Mouse (Mus musculus): ENCODE measurements around the gene Gm16253. TPM values are rescaled to one million over a fixed set of nuclear protein-coding genes. Genes with fewer than 3 reads are reported as not detected.

The Gm16253 gene
- polyA plus RNA-seq (2015; fragmentation: Nextera tagmentation; extraction: Ambion mirVana) = 1.0 and 1.7 TPM in 2 replicates

DNA sequence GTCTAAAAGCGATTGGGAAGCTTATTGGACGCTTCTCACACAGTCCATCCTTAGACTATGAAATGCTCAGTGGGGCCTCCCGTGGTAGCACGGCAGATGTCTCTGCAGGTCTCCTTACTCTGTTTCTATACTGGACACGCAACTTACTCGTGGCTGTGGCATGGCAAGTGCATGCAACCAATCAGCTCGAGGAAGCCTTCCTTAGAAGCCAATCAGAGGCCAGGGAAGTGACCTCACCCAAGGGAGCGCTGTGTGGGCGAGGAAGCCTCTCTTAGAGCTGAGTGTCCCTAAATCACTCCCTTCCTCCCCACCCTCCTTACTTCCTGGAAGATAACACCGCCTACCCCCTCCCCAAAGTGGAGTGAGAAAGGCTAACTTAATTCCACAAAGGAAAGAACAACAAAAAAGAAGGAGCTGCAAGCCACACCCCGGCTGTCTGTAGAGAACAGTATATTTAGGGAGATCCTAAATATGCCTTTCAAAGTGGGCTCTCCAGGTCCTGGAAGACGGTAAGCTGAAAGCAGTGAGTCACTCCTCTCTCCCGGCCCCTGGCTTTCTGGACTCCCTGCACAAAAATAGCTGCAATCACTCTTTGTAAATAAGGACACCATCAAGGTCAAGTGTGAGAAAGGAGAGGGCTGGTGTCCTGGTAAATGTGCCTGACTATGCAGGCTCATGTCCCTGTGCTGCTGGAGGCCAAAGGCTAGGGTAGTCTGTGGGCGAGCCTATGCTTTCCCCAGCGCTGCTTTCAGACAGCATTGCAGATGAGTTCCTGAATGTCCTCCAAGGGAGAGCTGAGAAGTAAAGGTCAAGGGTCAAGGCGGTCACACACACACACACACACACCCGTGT, at the start of gene Gm16253:
Gene Gm16253, plus strand, starts transcription at position 295 of the 852 bp plus-strand sequence.

DNA sequence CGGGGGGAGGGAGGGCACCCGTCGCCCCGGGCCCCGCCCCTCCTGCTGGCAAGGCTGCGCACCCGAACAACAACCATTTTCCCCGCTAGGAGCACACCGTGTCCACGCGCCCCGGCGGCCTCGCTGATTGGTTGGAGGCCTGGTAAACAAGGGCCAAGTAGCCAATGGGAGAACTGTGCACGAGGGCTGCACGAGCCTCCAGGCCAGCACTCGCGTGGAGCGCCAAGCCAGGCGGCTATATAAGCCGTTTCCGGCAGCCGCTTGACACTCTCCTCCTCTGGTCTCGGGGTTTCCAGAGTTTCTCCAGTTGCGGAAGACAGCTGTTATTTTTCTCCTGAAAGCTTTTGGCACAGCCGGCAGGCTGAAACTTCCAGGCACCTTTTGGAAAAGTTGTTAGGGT, 19.1 kb upstream of the Gm16253 start, which contains the start of gene Txnip:
Gene Txnip, plus strand, starts transcription at position 264 of the 400 bp plus-strand sequence.

DNA sequence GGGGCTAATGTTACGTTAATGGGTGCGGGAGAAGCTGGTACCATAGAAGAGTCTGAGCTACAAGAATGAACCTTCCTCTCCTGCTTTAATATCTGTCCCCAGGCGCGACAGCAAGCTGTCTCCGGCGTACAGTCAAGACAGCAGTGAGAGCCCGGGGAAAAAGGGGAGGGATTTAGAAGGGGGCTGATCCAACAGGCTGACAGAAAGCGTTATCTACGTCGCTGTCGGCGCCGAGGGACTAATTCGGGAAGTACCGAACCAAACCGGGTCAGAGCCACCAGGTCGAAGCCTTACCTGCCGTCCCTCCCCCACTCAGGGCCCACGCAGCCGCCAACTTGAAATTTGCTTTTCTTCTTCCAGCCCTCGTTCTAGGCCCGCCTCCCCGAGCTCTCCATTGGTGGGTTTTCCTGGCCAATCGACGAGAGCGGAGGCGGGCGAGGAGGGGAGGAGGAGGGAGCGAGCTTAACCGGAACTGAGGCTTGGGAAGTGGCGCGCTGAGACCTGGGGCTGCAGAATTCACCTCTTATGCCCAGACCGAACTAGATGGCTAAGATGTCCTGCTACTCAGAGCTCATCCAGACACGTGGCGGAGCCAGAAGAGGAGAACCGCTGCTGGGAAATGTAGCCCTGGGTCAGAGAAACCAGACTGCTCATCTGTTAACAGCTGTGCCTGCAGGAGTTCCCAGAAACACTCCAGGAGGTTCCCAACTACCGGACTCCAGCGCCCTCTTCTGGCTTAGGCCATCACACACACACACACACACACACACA, 17.2 kb downstream of the Gm16253 start, which contains the start of gene Polr3gl:
Gene Polr3gl, minus strand, starts transcription at position 392 of the 771 bp plus-strand sequence.

DNA sequence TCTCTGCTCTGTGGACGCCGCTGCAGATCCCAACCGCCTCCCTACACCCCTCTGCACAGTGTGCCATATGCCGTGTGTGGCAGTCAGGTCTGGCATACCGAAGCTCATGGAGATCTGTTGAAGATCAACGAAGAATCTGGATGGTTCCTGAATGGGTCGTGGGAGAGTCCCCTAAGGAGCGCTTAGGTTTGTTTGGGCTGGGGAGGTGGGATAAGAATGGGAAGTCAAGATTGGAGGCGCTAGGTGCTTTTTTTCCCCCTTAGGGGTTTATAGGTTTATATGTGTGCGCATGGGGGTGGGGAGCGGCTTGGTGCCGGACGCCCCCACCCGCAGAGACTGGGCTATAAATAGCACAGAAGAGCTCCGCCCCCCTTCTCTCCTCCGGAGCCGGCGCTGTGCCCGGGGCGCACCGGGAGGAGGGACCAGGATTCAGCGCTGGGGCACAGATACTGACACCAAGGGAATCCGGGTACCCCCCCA, 19.5 kb downstream of the Gm16253 start, which contains the start of gene Ankrd34a:
Gene Ankrd34a, plus strand, starts transcription at position 409 of the 480 bp plus-strand sequence.

DNA sequence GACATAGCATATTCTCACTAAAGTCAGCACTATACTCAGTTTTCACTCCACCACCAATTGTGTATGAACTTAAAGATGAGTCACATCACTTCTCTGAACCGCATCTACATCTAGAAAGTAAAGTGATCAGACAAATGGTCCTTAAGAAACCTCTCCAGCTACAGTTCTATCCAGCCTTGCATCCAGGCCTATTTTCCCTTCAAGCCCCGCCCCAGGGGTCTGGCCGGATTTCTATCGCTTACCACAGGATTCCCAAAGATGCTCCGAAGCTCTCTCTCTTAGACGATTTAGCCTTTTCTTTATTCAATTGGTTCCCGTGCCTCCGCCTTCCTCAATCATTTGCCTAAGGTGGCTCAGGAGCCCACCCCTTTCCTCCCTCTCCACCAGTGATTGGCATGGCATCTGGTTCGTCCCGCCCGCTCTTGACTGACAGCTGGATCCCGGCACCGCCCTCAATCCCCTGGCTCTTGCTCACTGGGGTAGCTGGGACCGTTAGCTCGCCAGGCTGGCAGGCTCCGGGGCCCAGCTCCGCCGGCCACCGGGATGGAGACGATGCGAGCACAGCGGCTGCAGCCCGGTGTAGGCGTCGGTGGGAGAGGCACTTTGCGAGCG, 24.0 kb downstream of the Gm16253 start, which contains the start of gene Lix1l:
Gene Lix1l, plus strand, starts transcription at position 511 of the 612 bp plus-strand sequence.

DNA sequence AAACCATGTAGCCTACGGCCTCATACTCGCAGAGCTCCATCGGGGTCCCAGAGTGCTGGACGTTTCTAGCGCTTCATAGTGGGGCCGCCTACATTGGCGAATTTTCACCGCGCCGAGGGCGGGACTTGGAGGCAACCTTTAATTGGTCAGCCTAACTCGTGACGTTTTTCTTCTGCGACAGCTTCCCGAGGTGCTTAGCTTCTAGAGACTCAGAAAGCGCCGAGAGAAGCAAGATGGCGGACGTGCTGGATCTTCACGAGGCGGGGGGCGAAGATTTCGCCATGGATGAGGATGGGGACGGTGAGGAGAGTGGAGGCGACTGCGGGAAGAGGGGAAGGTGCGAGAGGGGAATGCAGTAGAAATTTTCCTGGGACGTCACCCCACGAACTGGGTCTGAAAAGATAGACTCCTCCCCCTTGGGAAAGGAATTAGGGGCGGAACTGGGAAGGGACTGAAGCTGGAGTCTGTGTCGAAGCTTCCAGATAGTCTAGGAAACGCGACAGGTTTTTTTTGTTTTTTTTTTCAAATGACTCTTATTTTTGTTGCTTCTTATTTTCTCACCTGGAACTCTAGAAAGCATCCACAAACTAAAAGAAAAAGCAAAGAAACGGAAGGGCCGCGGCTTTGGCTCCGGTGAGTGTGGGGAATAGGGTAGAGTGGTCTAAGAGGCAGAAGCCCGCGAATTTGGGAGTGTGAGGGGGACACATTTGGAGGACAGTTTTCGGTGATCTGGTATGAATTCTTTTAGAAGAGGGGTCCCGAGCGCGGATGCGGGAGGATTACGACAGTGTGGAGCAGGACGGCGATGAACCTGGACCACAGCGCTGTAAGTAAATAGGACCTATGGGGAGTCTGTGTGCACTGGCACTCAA, 53.2 kb downstream of the Gm16253 start, which contains the start of gene Rbm8a:
Gene Rbm8a, plus strand, starts transcription at position 205 of the 872 bp plus-strand sequence.

Other genes with a start within 250 kb of the Gm16253 start
- gene BC107364, start 124.7 kb upstream of the Gm16253 start, polyA plus RNA-seq (2015; fragmentation: Nextera tagmentation; extraction: Ambion mirVana) = 0.21 TPM in 1 of 2 replicates, not detected in the other
- 2.9 and 3.4 TPM in 2 replicates for gene Hfe2, start 51.8 kb upstream of the Gm16253 start, polyA plus RNA-seq (2015; fragmentation: Nextera tagmentation; extraction: Ambion mirVana)
- 67.9 and 71.6 TPM in 2 replicates for gene Txnip, start 19.0 kb upstream of the Gm16253 start, polyA plus RNA-seq (2015; fragmentation: Nextera tagmentation; extraction: Ambion mirVana)
- 29.4 and 31.7 TPM in 2 replicates for gene Polr3gl, start 17.2 kb downstream of the Gm16253 start, polyA plus RNA-seq (2015; fragmentation: Nextera tagmentation; extraction: Ambion mirVana)
- 19.9 and 23.3 TPM in 2 replicates for gene Ankrd34a, start 19.7 kb downstream of the Gm16253 start, polyA plus RNA-seq (2015; fragmentation: Nextera tagmentation; extraction: Ambion mirVana)
- gene Lix1l, start 24.2 kb downstream of the Gm16253 start, polyA plus RNA-seq (2015; fragmentation: Nextera tagmentation; extraction: Ambion mirVana) = 6.8 and 7.1 TPM in 2 replicates
- gene Rbm8a, start 52.9 kb downstream of the Gm16253 start, polyA plus RNA-seq (2015; fragmentation: Nextera tagmentation; extraction: Ambion mirVana) = 83.0 and 95.3 TPM in 2 replicates
- 66.2 and 76.0 TPM in 2 replicates for gene Pex11b, start 58.4 kb downstream of the Gm16253 start, polyA plus RNA-seq (2015; fragmentation: Nextera tagmentation; extraction: Ambion mirVana)
- gene Gm42957, start 58.5 kb downstream of the Gm16253 start, polyA plus RNA-seq (2015; fragmentation: Nextera tagmentation; extraction: Ambion mirVana) = 0.05 and 0.09 TPM in 2 replicates
- 0.85 and 1.7 TPM in 2 replicates for gene Itga10, start 68.6 kb downstream of the Gm16253 start, polyA plus RNA-seq (2015; fragmentation: Nextera tagmentation; extraction: Ambion mirVana)
- gene Ankrd35, start 93.1 kb downstream of the Gm16253 start, polyA plus RNA-seq (2015; fragmentation: Nextera tagmentation; extraction: Ambion mirVana) = 3.3 and 3.6 TPM in 2 replicates
- gene Pias3, start 119.4 kb downstream of the Gm16253 start, polyA plus RNA-seq (2015; fragmentation: Nextera tagmentation; extraction: Ambion mirVana) = 33.1 and 40.1 TPM in 2 replicates
- gene Nudt17, start 131.6 kb downstream of the Gm16253 start, polyA plus RNA-seq (2015; fragmentation: Nextera tagmentation; extraction: Ambion mirVana) = 19.4 and 23.6 TPM in 2 replicates
- 26.7 and 28.2 TPM in 2 replicates for gene Polr3c, start 150.6 kb downstream of the Gm16253 start, polyA plus RNA-seq (2015; fragmentation: Nextera tagmentation; extraction: Ambion mirVana)
- gene Rnf115, start 150.7 kb downstream of the Gm16253 start, polyA plus RNA-seq (2015; fragmentation: Nextera tagmentation; extraction: Ambion mirVana) = 71.8 and 80.0 TPM in 2 replicates